Mouse (Mus musculus) hindbrain, embryonic 10.5 days (tissue): ENCODE results near the gene Olfr653. TPM values are rescaled to one million over a fixed set of nuclear protein-coding genes. Genes with fewer than 3 reads are reported as not detected.

ENCODE experiments used
- DNase-seq: peaks from one replicate; pipeline ENCODE4 v3.0.0-alpha.2; 2017; ENCODE audit warnings: low spot score
- H3K27ac ChIP-seq: fragments of 300-500 bp; sonication (generic); 2 replicates; pipeline ENCODE4 v1.5.1; 2016; ENCODE audit warnings: mild to moderate bottlenecking, moderate library complexity
- H3K27me3 ChIP-seq: fragments of 300-500 bp; sonication (generic); 2 replicates; pipeline ENCODE4 v1.6.1; 2016; ENCODE audit warnings: mild to moderate bottlenecking; ENCODE audit not compliant: poor library complexity, insufficient read depth, severe bottlenecking
- H3K36me3 ChIP-seq: fragments of 300-500 bp; sonication (generic); 2 replicates; pipeline ENCODE4 v1.6.1; 2016; ENCODE audit warnings: mild to moderate bottlenecking, moderate library complexity
- H3K4me1 ChIP-seq: fragments of 300-500 bp; sonication (generic); replicated peaks from 2 replicates; pipeline ENCODE4 v1.6.1; 2016; ENCODE audit warnings: mild to moderate bottlenecking
- H3K4me3 ChIP-seq: fragments of 300-500 bp; sonication (generic); 2 replicates; pipeline ENCODE4 v1.5.1; 2016; ENCODE audit warnings: mild to moderate bottlenecking, moderate library complexity
- H3K9me3 ChIP-seq: fragments of 300-500 bp; sonication (generic); 2 replicates; pipeline ENCODE4 v1.6.1; 2016; ENCODE audit warnings: mild to moderate bottlenecking, moderate library complexity
- WGBS: fragments of 180-500 bp; shearing (Covaris S2); methylation state at CpG from one replicate; pipeline ENCODE4 v1.1.7; 2016; 5-methylcytosine and 5-hydroxymethylcytosine counted together
- polyA plus RNA-seq: library from polyadenylated mRNA; unstranded; fragments of >200 nt; fragmentation: Nextera tagmentation; extraction: Ambion mirVana; gene quantifications from 2 replicates; pipeline ENCODE4 v1.2.1, GENCODE M21; 2016

Gene Olfr653
- not detected in 2 replicates for polyA plus RNA-seq

DNA sequence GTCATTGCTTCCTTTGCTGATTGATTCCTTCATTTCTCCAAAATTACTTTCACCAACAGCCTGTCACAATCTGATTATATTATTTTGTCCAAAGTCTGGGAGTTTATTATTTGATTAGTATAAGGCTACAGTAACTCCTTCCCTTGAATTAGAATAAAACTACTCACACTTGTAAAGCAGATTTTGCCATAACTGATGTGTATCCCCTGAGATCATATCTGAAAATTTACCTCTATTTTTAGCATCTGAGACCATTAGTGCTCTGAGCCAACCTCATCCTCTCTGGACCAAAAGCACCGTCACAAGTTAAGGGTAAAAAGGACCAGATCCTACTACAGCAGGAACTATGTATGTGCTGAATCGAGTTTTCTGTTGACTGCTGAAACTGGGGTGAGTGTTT, at the start of gene Olfr653:
Gene Olfr653, plus strand, starts transcription at position 301 of the 400 bp plus-strand sequence.
- H3K4me3 ChIP-seq: no peak within 1 kb of the TSS
- no peak for DNase-seq
- 78% methylated on average over 2 of the region's 2 CpGs for WGBS
- no peaks in the 10 kb centered on the region for H3K27me3 ChIP-seq
- no peaks in the 10 kb centered on the region for H3K4me1 ChIP-seq
- H3K27ac ChIP-seq: no peak within 1 kb of the TSS
- no peaks in the 10 kb centered on the region for H3K9me3 ChIP-seq
- no peaks in the 10 kb centered on the region for H3K36me3 ChIP-seq

DNA sequence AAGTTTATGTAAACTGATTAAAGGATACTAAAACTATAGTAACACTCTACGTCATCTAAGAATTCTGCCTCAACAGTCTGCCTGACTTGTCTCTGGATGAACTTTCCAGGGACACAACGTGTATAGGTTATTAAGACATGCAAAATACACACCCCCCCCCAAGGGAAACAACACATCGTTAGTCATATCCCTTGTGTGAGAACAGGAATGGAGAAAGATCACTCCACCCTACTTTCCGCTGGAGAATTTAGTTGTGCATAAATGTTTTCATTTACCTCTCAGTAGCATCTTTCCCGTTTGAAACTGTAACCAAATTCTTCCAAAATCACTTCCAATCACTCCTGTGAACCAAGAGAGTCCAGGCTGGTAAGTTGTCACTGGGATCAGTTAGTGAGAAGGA, 27.3 kb upstream of the Olfr653 start, which contains the start of gene Olfr651:
Gene Olfr651, plus strand, starts transcription at position 301 of the 400 bp plus-strand sequence.
- H3K4me3 ChIP-seq: no peak within 1 kb of the TSS
- no peaks in the 10 kb centered on the region for H3K36me3 ChIP-seq
- WGBS: 79% methylated on average over 5 of the region's 5 CpGs
- 0 out of 2 replicates have a peak, but pooled peaks cover 6% of the 10 kb centered on the region for H3K9me3 ChIP-seq
- no peaks in the 10 kb centered on the region for H3K27me3 ChIP-seq
- H3K4me1 ChIP-seq: no peaks in the 10 kb centered on the region
- no peak for DNase-seq
- no peak within 1 kb of the TSS for H3K27ac ChIP-seq

DNA sequence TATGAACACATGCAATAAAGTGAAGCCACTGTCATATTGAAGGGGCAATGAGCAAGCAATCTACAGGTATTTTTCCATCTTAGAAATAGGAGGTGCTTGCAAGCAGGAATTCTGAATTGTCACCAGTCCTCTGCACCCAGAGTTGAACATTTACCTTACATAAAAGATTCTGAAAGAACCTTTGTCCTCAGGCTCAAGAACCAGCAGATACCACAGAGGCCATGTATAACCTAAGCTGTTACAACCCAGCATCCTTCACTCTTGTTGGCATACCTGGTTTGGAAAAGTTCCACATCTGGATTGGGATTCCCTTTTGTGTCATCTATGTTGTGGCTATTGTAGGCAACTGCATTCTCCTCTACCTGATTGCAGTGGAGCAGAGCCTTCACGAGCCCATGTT, 24.4 kb upstream of the Olfr653 start:
- Histone ChIP-seq H3K4me3 (no peak overlapping the region), H3K27ac (no peak overlapping the region), H3K9me3 (no peaks in the 10 kb centered on the region), H3K4me1 (no peaks in the 10 kb centered on the region), H3K36me3 (no peaks in the 10 kb centered on the region), H3K27me3 (no peaks in the 10 kb centered on the region)
- WGBS: 73% methylated on average over 1 of the region's 1 CpGs
- DNase-seq: no peak

DNA sequence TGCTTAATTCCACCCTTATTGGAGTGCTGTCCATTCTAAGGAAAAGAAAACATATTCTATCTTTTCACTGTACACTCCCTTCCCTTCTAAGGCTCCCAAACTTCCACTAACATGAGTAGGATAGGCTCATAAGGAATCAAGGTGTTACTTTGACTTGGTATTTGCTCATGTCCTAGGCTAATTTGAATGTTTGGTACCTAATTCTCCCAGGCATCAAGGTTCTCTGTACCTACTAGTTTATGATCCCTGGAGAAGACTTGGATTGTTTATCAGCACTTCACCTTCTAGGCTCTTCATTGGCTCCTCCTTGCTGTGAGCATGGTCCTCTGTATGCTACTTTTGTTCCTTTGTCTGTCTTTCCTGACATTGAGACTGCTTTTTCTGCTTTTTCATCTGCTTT, 16.5 kb upstream of the Olfr653 start, which contains the start of gene Olfr652:
Gene Olfr652, plus strand, starts transcription at position 301 of the 400 bp plus-strand sequence.
- no peak for DNase-seq
- H3K4me1 ChIP-seq: no peaks in the 10 kb centered on the region

DNA sequence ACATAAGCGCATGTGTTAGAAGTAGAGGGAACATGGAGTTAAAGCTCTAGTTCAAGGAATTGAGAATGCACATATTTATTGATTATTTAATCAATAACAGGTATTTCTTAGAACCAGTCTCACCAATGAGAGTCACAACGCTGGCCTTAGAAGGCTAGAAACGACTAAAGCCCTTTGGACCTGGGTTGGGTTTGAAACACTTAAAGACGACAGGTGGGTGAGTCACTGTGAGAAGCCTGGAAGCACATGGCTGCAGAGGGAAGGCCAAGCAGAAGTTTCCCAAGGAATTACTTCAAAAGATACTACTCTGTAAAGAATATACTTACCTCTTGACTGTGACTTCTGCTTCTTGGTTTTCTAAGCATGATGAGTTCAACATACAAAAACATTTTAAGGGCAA, 3.7 kb downstream of the Olfr653 start:
- no peaks in the 10 kb centered on the region for H3K4me1 ChIP-seq
- no peak overlapping the region for H3K27ac ChIP-seq
- H3K4me3 ChIP-seq: no peak overlapping the region
- WGBS: 93% methylated on average over 4 of the region's 4 CpGs
- no peaks in the 10 kb centered on the region for H3K36me3 ChIP-seq
- DNase-seq: no peak
- no peaks in the 10 kb centered on the region for H3K9me3 ChIP-seq
- H3K27me3 ChIP-seq: no peaks in the 10 kb centered on the region

More for the DNA sequence above, 16.5 kb upstream of the Olfr653 start, which contains the start of gene Olfr652:
- Histone ChIP-seq H3K27me3 (no peaks in the 10 kb centered on the region), H3K27ac (no peak within 1 kb of the TSS), H3K36me3 (no peaks in the 10 kb centered on the region), H3K4me3 (no peak within 1 kb of the TSS), H3K9me3 (no peaks in the 10 kb centered on the region)

DNA sequence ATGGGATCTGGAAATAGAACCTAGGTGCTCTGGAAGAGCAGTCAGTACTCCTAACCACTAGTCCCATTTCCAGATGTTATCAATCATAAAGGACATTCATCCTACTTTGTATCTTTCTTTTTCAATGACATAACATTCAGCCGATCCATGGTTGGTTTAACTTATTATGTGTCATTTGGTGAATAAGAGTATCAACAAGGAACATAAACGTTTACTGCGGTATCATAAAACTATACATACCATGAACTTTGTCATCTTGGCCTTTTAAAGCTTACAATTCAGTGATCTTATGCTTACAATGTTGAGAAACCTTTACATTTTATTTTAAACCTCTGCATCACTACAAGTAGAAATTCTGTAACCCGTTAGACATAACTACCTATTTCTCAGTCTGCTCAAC, 4.3 kb downstream of the Olfr653 start:
- Histone ChIP-seq H3K36me3 (no peaks in the 10 kb centered on the region), H3K27me3 (no peaks in the 10 kb centered on the region), H3K4me1 (no peaks in the 10 kb centered on the region), H3K27ac (no peak overlapping the region), H3K4me3 (no peak overlapping the region), H3K9me3 (no peaks in the 10 kb centered on the region)
- WGBS: 83% methylated on average over 4 of the region's 4 CpGs
- no peak for DNase-seq

DNA sequence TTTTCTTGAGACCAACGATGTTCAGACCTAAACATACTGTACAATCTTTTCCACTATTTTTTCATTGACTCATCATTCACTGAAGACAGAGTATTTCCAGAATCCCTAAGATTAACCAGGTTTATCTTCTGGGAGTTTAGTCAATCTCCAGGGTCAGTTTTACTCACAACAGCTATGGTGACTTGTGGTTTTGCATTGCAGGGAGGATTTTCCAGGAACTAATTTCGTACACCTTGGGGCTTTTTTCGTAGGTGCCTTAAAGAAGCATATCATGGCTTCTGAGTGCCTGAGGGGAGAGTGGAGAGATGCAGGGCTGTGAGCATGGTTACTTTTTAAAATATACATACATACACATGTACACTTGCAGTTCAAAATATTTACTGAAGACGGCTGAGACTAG, 9.6 kb downstream of the Olfr653 start, which contains the start of gene Olfr654:
Gene Olfr654, plus strand, starts transcription at position 301 of the 400 bp plus-strand sequence.
- no peaks in the 10 kb centered on the region for H3K27me3 ChIP-seq
- H3K9me3 ChIP-seq: no peaks in the 10 kb centered on the region
- no peak within 1 kb of the TSS for H3K4me3 ChIP-seq
- WGBS: 95% methylated on average over 4 of the region's 4 CpGs
- DNase-seq: no peak
- H3K36me3 ChIP-seq: no peaks in the 10 kb centered on the region
- no peak within 1 kb of the TSS for H3K27ac ChIP-seq
- H3K4me1 ChIP-seq: no peaks in the 10 kb centered on the region

DNA sequence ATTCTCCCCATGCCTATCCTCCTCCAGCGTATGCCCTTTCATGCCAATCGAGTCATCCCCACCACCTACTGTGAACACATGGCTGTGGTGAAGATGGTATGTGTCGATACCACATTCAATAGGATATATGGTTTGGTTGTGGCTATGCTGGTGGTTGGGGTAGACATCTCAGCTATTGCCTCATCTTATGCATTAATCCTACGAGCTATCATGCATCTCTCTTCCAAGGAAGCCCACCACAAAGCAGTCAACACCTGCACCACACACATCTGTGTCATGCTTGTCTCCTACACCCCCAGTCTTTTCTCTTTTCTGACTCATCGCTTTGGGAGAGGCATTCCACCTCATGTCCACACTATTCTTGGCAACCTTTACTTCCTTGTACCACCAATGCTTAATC, 11.2 kb downstream of the Olfr653 start:
- Histone ChIP-seq H3K27ac (no peak overlapping the region), H3K36me3 (no peaks in the 10 kb centered on the region), H3K9me3 (no peaks in the 10 kb centered on the region), H3K4me3 (no peak overlapping the region), H3K4me1 (no peaks in the 10 kb centered on the region), H3K27me3 (no peaks in the 10 kb centered on the region)
- 86% methylated on average over 5 of the region's 5 CpGs for WGBS
- no peak for DNase-seq

DNA sequence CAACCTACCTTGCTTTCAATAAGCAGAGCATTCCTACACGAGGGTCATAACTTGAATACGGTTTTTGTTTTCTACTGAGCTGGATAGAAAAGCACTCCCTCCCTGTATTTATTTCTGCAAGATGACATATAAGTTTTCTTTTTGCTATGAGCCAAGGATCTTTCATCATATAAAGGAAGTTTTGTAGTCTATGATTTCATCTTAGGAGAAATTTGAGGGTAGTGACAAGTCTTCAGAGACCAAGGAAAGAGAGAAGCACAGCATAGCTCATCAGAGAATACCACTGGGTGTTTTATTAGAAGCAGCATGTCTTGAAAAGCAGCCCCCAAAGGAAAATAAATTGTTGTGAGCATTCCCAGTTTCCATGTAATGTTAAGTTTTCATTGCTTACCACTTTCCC, 24.6 kb downstream of the Olfr653 start, which contains the start of gene Olfr655:
Gene Olfr655, minus strand, starts transcription at position 101 of the 400 bp plus-strand sequence.
- WGBS: 92% methylated on average over 2 of the region's 2 CpGs
- H3K36me3 ChIP-seq: no peaks in the 10 kb centered on the region
- H3K4me3 ChIP-seq: no peak within 1 kb of the TSS
- H3K9me3 ChIP-seq: no peaks in the 10 kb centered on the region
- H3K4me1 ChIP-seq: no peaks in the 10 kb centered on the region
- no peak for DNase-seq
- no peak within 1 kb of the TSS for H3K27ac ChIP-seq
- H3K27me3 ChIP-seq: no peaks in the 10 kb centered on the region

DNA sequence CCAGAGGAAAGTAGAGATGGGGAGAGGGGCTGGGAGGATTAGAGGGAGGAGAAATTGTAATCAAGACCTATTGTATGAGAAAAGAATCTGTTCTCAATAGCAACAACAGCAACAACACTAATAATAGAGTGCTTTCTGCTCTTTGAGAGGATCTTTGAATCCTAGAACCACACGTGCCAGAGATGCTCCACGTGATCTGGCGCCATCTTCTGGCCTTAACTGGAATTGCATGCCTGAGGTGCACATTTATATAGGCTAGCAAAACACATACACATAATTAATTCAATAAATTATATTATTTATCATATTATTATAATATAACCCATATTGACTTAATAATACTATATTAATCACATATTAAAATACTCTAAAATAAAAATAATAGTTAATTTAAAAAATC, 26.1 kb downstream of the Olfr653 start:
- H3K36me3 ChIP-seq: no peaks in the 10 kb centered on the region
- H3K4me1 ChIP-seq: no peaks in the 10 kb centered on the region
- H3K27me3 ChIP-seq: no peaks in the 10 kb centered on the region
- WGBS: 3% methylated on average over 3 of the region's 3 CpGs
- no peak overlapping the region for H3K4me3 ChIP-seq
- DNase-seq: peak; percentile 23
- H3K27ac ChIP-seq: no peak overlapping the region
- no peaks in the 10 kb centered on the region for H3K9me3 ChIP-seq

DNA sequence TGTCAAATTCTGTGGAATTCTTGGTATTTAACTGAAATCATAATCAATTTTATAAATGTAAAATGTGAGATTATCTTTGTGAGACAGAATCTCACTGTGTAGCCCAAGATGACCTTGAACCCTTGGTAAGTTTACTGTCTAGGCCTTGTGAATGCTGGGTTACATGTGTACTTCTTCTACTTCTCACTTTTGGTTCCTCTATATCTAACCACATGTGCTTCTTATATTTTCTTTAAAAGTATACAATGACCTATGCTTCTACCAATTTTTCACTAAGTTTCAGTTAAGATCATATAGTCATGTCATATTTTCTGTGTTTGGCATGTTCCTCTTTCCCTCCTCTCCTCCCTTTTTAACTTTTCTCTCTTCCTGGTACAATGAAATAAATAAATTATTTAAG, 27.6 kb downstream of the Olfr653 start:
- Histone ChIP-seq H3K36me3 (no peaks in the 10 kb centered on the region), H3K9me3 (no peaks in the 10 kb centered on the region), H3K27me3 (no peaks in the 10 kb centered on the region), H3K4me3 (no peak overlapping the region), H3K27ac (no peak overlapping the region), H3K4me1 (no peaks in the 10 kb centered on the region)
- no peak for DNase-seq

DNA sequence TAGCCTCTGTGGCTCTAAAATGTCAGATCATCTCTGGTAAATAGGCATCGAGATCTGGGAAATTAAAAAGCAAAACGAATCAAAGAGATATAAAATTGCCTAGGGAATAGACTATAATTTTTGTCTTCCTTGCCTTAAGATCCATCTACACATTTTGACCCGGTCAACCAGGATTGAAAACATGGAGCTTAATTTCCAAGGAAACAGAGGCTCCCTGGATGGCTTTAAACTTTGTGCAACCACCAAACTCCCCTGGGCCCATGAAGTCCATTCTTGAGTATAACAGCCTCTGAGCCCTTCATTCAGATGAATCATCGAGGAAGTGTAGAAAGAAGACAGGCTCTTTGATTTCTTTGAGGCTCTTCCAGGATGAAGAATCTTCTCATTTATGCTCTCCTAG, 36.5 kb downstream of the Olfr653 start, which contains the start of gene Olfr656:
Gene Olfr656, plus strand, starts transcription at position 301 of the 400 bp plus-strand sequence.
- no peak for DNase-seq
- 82% methylated on average over 4 of the region's 4 CpGs for WGBS
- H3K9me3 ChIP-seq: no peaks in the 10 kb centered on the region
- no peaks in the 10 kb centered on the region for H3K36me3 ChIP-seq
- no peak within 1 kb of the TSS for H3K27ac ChIP-seq
- H3K4me3 ChIP-seq: no peak within 1 kb of the TSS
- H3K27me3 ChIP-seq: no peaks in the 10 kb centered on the region
- no peaks in the 10 kb centered on the region for H3K4me1 ChIP-seq

DNA sequence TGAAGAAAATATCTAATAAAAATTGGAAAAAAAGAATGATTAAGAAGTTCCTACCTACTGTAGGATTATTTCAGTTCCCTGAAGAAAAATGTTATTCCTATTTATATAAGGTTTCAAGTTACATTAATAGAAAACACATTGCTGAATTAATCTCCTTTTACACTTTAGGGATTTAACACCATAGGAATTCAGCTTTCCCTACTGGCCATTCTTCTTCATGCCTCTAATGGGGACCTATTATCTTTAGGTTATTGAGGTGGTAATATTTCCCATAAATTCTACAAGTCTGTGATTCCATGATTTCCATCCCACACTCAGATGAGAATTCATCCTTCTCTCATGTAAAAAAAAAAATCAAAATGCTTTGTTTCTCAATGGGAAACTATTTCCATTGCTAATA, 47.4 kb downstream of the Olfr653 start, which contains the start of gene Olfr657:
Gene Olfr657, plus strand, starts transcription at position 301 of the 400 bp plus-strand sequence.
- no peak for DNase-seq
- Histone ChIP-seq H3K27me3 (no peaks in the 10 kb centered on the region), H3K27ac (no peak within 1 kb of the TSS), H3K4me1 (no peaks in the 10 kb centered on the region), H3K9me3 (no peaks in the 10 kb centered on the region), H3K4me3 (no peak within 1 kb of the TSS), H3K36me3 (no peaks in the 10 kb centered on the region)
